Mouse (Mus musculus): ENCODE measurements around the gene Lgr4. TPM values are rescaled to one million over a fixed set of nuclear protein-coding genes. Genes with fewer than 3 reads are reported as not detected.

The Lgr4 gene
- polyA plus RNA-seq, 1 experiment from 2014 or later, result 20.7 TPM

GRCm38 (mm10) chr2:109934086-109934485 is 16.6 kb downstream of the Lgr4 start:
- 81% methylated on average over 4 of the region's 4 CpGs for WGBS

DNA sequence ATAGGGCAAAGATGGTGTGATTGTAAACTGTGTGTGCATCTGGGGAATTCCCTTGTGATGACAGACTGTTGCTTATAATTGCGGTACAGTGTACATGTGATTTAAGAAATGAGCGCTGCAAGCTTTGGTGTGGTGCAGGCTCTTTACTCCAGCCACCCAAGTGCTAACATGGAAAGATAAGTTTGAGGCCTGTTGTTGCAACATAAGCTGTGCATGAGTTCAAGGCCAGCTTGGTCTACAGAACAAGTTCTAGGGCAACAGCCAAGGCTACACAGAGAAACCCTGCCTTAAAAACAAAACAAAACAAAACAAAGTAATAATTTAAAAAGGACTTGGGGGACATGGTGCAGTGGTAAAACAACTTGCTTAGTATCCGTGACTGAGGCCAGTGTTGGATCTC is 17.7 kb downstream of the Lgr4 start:
- no peak for DNase-seq (ENCODE audit: low spot score)
- H3K36me3 ChIP-seq (ENCODE audit: control insufficient read depth, insufficient read depth, low read length), result no peaks in the 10 kb centered on the region
- ATAC-seq (ENCODE audit: low FRiP score), result no peak
- 92% methylated on average over 3 of the region's 3 CpGs for WGBS
- no peak overlapping the region for H3K27ac ChIP-seq (ENCODE audit: low read depth, low read length)
- H3K4me1 ChIP-seq (replicated peaks; ENCODE audit: control insufficient read depth, insufficient read depth, low read length), result no peaks in the 10 kb centered on the region
- no peak overlapping the region for H3K4me2 ChIP-seq (replicated peaks; ENCODE audit: low read depth, low read length)
- no peak overlapping the region for H3K4me3 ChIP-seq (ENCODE audit: low read depth, low read length)
- H3K9ac ChIP-seq (ENCODE audit: low read depth, low read length), result no peak overlapping the region
- no peaks in the 10 kb centered on the region for H3K9me3 ChIP-seq (ENCODE audit: control insufficient read depth, low read length)
- H3K27me3 ChIP-seq (ENCODE audit: control insufficient read depth, insufficient read depth, low read length), result no peaks in the 10 kb centered on the region

More at GRCm38 (mm10) chr2:109934086-109934485, 16.6 kb downstream of the Lgr4 start:
- no peaks in the 10 kb centered on the region for H3K27me3 ChIP-seq (ENCODE audit: control insufficient read depth, insufficient read depth, low read length)
- H3K4me2 ChIP-seq (replicated peaks; ENCODE audit: low read depth, low read length), result no peak overlapping the region
- DNase-seq (ENCODE audit: low spot score), result no peak
- H3K9me3 ChIP-seq (ENCODE audit: control insufficient read depth, low read length), result no peaks in the 10 kb centered on the region
- H3K36me3 ChIP-seq (ENCODE audit: control insufficient read depth, insufficient read depth, low read length), result no peaks in the 10 kb centered on the region
- H3K4me3 ChIP-seq (ENCODE audit: low read depth, low read length), result no peak overlapping the region
- no peak overlapping the region for H3K27ac ChIP-seq (ENCODE audit: low read depth, low read length)
- no peak overlapping the region for H3K9ac ChIP-seq (ENCODE audit: low read depth, low read length)
- no peak for ATAC-seq (ENCODE audit: low FRiP score)
- no peaks in the 10 kb centered on the region for H3K4me1 ChIP-seq (replicated peaks; ENCODE audit: control insufficient read depth, insufficient read depth, low read length)

- 0 out of 2 replicates have a peak, but pooled peaks have one; percentile 43 for ATAC-seq (ENCODE audit: low FRiP score)
- H3K27me3 ChIP-seq (ENCODE audit: control insufficient read depth, insufficient read depth, low read length), result no peaks in the 10 kb centered on the region
- no peak overlapping the region for H3K9ac ChIP-seq (ENCODE audit: low read depth, low read length)
- WGBS, result 61% methylated on average over 11 of the region's 11 CpGs
- H3K9me3 ChIP-seq (ENCODE audit: control insufficient read depth, low read length), result no peaks in the 10 kb centered on the region
- H3K4me1 ChIP-seq (replicated peaks; ENCODE audit: control insufficient read depth, insufficient read depth, low read length), result no peaks in the 10 kb centered on the region
- H3K4me3 ChIP-seq (ENCODE audit: low read depth, low read length), result no peak overlapping the region
- no peaks in the 10 kb centered on the region for H3K36me3 ChIP-seq (ENCODE audit: control insufficient read depth, insufficient read depth, low read length)
- DNase-seq (ENCODE audit: low spot score), result no peak
- H3K4me2 ChIP-seq (replicated peaks; ENCODE audit: low read depth, low read length), result no peak overlapping the region
- H3K27ac ChIP-seq (ENCODE audit: low read depth, low read length), result no peak overlapping the region
These were observed 18.4 kb downstream of the Lgr4 start for GRCm38 (mm10) chr2:109935754-109936409.

DNA sequence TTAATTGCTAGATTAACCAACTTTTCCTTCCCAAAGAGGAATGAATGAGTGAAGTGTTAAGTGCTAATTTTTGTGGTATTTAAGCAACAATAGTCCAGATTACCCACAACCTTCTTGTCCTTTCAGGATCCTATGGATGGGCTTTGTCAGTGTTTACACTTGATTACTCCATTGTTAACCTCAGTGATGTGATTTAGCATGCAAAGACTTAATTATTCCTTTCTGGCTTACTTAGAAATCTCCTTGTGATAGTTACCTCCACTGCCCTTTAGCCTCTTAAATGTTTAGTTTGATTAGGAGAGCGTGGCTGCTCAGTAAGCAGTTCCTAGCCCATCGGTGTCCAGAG is 18.9 kb downstream of the Lgr4 start:
- ATAC-seq (ENCODE audit: low FRiP score) (no peak), DNase-seq (ENCODE audit: low spot score) (no peak)
- no peaks in the 10 kb centered on the region for H3K36me3 ChIP-seq (ENCODE audit: control insufficient read depth, insufficient read depth, low read length)
- H3K4me2 ChIP-seq (replicated peaks; ENCODE audit: low read depth, low read length), result no peak overlapping the region
- H3K27me3 ChIP-seq (ENCODE audit: control insufficient read depth, insufficient read depth, low read length), result no peaks in the 10 kb centered on the region
- H3K9me3 ChIP-seq (ENCODE audit: control insufficient read depth, low read length), result no peaks in the 10 kb centered on the region
- no peak overlapping the region for H3K9ac ChIP-seq (ENCODE audit: low read depth, low read length)
- no peak overlapping the region for H3K27ac ChIP-seq (ENCODE audit: low read depth, low read length)
- 39% methylated on average over 2 of the region's 2 CpGs for WGBS
- H3K4me1 ChIP-seq (replicated peaks; ENCODE audit: control insufficient read depth, insufficient read depth, low read length), result no peaks in the 10 kb centered on the region
- H3K4me3 ChIP-seq (ENCODE audit: low read depth, low read length), result no peak overlapping the region

DNA sequence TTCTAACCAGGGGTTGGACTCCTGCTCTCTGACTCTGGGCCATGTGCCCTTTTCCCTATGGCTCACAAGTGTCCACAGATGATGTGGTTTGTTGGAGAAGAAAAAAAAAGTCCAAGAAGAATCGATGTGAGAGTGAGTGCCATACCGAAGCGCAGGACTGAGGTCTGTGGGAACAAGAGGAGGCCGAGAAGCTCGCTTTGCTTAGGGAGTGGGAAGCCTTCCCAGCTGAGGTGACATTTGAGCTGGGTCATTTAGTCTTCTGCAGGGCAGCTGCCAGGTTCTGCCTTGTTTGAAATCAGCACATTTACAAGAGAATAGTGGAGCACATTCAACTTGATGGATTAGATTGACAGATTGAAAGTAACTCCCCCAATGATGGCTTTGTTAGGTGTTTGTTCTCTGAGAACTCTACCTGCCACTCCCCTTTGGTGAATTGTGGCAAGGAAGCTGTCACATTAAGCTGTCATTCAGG is 24.6 kb downstream of the Lgr4 start:
- DNase-seq (ENCODE audit: low spot score) (peak; percentile 64), ATAC-seq (ENCODE audit: low FRiP score) (peak; percentile 78)
- Histone ChIP-seq H3K4me3 (ENCODE audit: low read depth, low read length) (no peak overlapping the region), H3K9ac (ENCODE audit: low read depth, low read length) (0 out of 2 replicates have a peak overlapping the region, but pooled peaks have one; percentile 7), H3K27me3 (ENCODE audit: control insufficient read depth, insufficient read depth, low read length) (no peaks in the 10 kb centered on the region), H3K9me3 (ENCODE audit: control insufficient read depth, low read length) (no peaks in the 10 kb centered on the region), H3K36me3 (ENCODE audit: control insufficient read depth, insufficient read depth, low read length) (no peaks in the 10 kb centered on the region), H3K4me1 (replicated peaks; ENCODE audit: control insufficient read depth, insufficient read depth, low read length) (peaks cover 9% of the 10 kb centered on the region), H3K4me2 (replicated peaks; ENCODE audit: low read depth, low read length) (no peak overlapping the region), H3K27ac (ENCODE audit: low read depth, low read length) (peak overlapping the region; percentile 86)
- 12% methylated on average over 5 of the region's 5 CpGs for WGBS

DNA sequence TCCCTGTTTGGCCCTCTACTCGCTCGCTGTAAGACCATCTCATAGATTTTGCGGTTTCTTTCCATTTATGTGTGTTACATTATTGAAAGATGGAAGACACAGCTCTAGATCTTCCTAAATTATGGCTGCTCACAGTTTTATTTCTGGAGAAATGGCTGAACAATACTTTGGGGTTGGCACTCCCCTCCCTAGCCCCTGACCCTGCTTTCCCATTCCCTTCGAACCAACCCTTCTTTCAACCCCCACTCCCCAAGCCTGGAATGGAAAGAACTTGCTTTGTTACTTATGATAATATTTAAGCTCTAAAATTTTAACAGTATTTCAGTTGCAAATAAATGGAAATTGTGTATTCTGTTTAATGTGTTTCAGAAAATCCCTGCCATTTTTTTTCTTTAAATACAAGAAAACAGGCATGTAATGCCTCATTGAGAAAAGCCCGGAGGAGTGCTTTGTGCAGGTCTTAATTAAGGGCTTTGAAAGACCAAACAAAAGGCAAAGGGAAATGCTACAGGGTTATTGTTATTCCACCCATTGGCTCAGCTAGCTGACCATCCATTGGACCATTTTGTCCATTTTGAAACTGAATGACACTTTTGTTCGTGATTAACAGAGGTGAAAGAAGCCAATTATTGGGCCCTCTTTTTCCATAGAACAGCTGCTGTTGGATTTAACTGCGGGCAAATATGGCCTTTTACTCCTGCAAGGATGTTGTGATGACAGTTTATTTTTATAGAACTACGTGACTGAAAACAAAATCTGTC is 25.5 kb downstream of the Lgr4 start:
- peak; percentile 86 for ATAC-seq (ENCODE audit: low FRiP score)
- no peak overlapping the region for H3K4me3 ChIP-seq (ENCODE audit: low read depth, low read length)
- no peak overlapping the region; the same call in 1 of the 2 replicates for H3K4me2 ChIP-seq (replicated peaks; ENCODE audit: low read depth, low read length)
- peak overlapping the region; percentile 77 for H3K27ac ChIP-seq (ENCODE audit: low read depth, low read length)
- WGBS, result 33% methylated on average over 8 of the region's 8 CpGs
- peaks cover 9% of the 10 kb centered on the region for H3K4me1 ChIP-seq (replicated peaks; ENCODE audit: control insufficient read depth, insufficient read depth, low read length)
- H3K27me3 ChIP-seq (ENCODE audit: control insufficient read depth, insufficient read depth, low read length), result no peaks in the 10 kb centered on the region
- H3K9ac ChIP-seq (ENCODE audit: low read depth, low read length), result no peak overlapping the region
- H3K9me3 ChIP-seq (ENCODE audit: control insufficient read depth, low read length), result no peaks in the 10 kb centered on the region
- no peaks in the 10 kb centered on the region for H3K36me3 ChIP-seq (ENCODE audit: control insufficient read depth, insufficient read depth, low read length)
- DNase-seq (ENCODE audit: low spot score), result peak; percentile 66

GRCm38 (mm10) chr2:109944995-109945394 is 27.5 kb downstream of the Lgr4 start:
- WGBS, result 65% methylated on average over 9 of the region's 9 CpGs
- Histone ChIP-seq H3K36me3 (ENCODE audit: control insufficient read depth, insufficient read depth, low read length) (no peaks in the 10 kb centered on the region), H3K27me3 (ENCODE audit: control insufficient read depth, insufficient read depth, low read length) (no peaks in the 10 kb centered on the region), H3K9ac (ENCODE audit: low read depth, low read length) (no peak overlapping the region), H3K27ac (ENCODE audit: low read depth, low read length) (no peak overlapping the region), H3K4me3 (ENCODE audit: low read depth, low read length) (no peak overlapping the region), H3K4me1 (replicated peaks; ENCODE audit: control insufficient read depth, insufficient read depth, low read length) (peaks cover 9% of the 10 kb centered on the region), H3K9me3 (ENCODE audit: control insufficient read depth, low read length) (no peaks in the 10 kb centered on the region), H3K4me2 (replicated peaks; ENCODE audit: low read depth, low read length) (no peak overlapping the region)
- DNase-seq (ENCODE audit: low spot score) (no peak), ATAC-seq (ENCODE audit: low FRiP score) (no peak)

DNA sequence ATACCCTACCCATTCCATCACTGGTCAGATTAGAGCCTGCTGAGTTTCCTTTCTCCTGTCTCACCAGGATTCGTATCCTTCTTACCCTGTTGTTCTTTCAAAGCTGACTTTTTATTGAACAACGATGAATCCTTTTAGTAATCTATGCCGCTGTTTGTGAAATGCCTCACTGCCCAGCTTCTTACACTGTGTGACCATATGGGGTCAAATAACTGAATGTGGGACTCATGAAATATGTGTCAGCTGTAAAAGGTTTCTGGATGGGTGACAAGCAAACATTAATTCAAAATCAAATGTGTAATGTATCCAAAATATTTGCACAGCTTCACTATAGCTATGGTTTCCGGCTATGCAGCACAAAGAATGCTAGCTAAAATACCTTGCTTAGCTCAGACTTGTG is 28.1 kb downstream of the Lgr4 start:
- DNase-seq (ENCODE audit: low spot score) (no peak), ATAC-seq (ENCODE audit: low FRiP score) (no peak)
- Histone ChIP-seq H3K4me3 (ENCODE audit: low read depth, low read length) (no peak overlapping the region), H3K9me3 (ENCODE audit: control insufficient read depth, low read length) (no peaks in the 10 kb centered on the region), H3K9ac (ENCODE audit: low read depth, low read length) (no peak overlapping the region), H3K36me3 (ENCODE audit: control insufficient read depth, insufficient read depth, low read length) (no peaks in the 10 kb centered on the region), H3K4me2 (replicated peaks; ENCODE audit: low read depth, low read length) (no peak overlapping the region), H3K4me1 (replicated peaks; ENCODE audit: control insufficient read depth, insufficient read depth, low read length) (peaks cover 9% of the 10 kb centered on the region), H3K27ac (ENCODE audit: low read depth, low read length) (no peak overlapping the region), H3K27me3 (ENCODE audit: control insufficient read depth, insufficient read depth, low read length) (no peaks in the 10 kb centered on the region)
- WGBS, result 68% methylated on average over 4 of the region's 4 CpGs

- Histone ChIP-seq H3K4me3 (ENCODE audit: low read depth, low read length) (no peak overlapping the region), H3K36me3 (ENCODE audit: control insufficient read depth, insufficient read depth, low read length) (no peaks in the 10 kb centered on the region), H3K27ac (ENCODE audit: low read depth, low read length) (no peak overlapping the region), H3K9me3 (ENCODE audit: control insufficient read depth, low read length) (no peaks in the 10 kb centered on the region), H3K4me2 (replicated peaks; ENCODE audit: low read depth, low read length) (no peak overlapping the region), H3K27me3 (ENCODE audit: control insufficient read depth, insufficient read depth, low read length) (no peaks in the 10 kb centered on the region), H3K9ac (ENCODE audit: low read depth, low read length) (no peak overlapping the region), H3K4me1 (replicated peaks; ENCODE audit: control insufficient read depth, insufficient read depth, low read length) (peaks cover 9% of the 10 kb centered on the region)
- 96% methylated on average over 6 of the region's 6 CpGs for WGBS
- ATAC-seq (ENCODE audit: low FRiP score) (no peak), DNase-seq (ENCODE audit: low spot score) (no peak)
These were observed 29.0 kb downstream of the Lgr4 start for GRCm38 (mm10) chr2:109946426-109946825.
